Mouse (Mus musculus): Measurements from ENCODE around the gene Ncoa3. TPM values are rescaled to one million over a fixed set of nuclear protein-coding genes. Genes with fewer than 3 reads are reported as not detected.

Ncoa3 gene
- polyA plus RNA-seq, 1 experiment from 2014 or later: 18.5 TPM

Other genes with a start within 250 kb of the Ncoa3 start
- gene Zmynd8, start 93.6 kb upstream of the Ncoa3 start, polyA plus RNA-seq (2014; fragmentation: Nextera tagmentation; extraction: Ambion mirVana): 63.4 and 69.3 TPM in 2 replicates
- 134 and 141 TPM in 2 replicates for gene Sulf2, start 163.0 kb downstream of the Ncoa3 start, polyA plus RNA-seq (2014; fragmentation: Nextera tagmentation; extraction: Ambion mirVana)